Mouse (Mus musculus) kidney, postnatal 25 days (tissue): ENCODE measurements around the gene Tshz2.

ENCODE experiments used
- DNase-seq, 2 experiments: peaks; one replicate each; pipeline ENCODE4 v3.0.0; 2021; ENCODE audit warnings: mixed read lengths in 2 of 2

Gene Tshz2

GRCm38 (mm10) chr2:169699862-169700511 lies 67.2 kb downstream of the Tshz2 start:
- DNase-seq: no peak

GRCm38 (mm10) chr2:169702725-169703486 lies 70.1 kb downstream of the Tshz2 start:
- DNase-seq: no peak

GRCm38 (mm10) chr2:169721793-169722326 lies 89.0 kb downstream of the Tshz2 start:
- no peak for DNase-seq

GRCm38 (mm10) chr2:169722341-169722740 lies 89.5 kb downstream of the Tshz2 start:
- peak; percentile 47 to 49 for DNase-seq

GRCm38 (mm10) chr2:169723645-169724462 lies 91.0 kb downstream of the Tshz2 start:
- DNase-seq: peak; percentile 24 to 63

GRCm38 (mm10) chr2:169728651-169729280 lies 96.0 kb downstream of the Tshz2 start:
- peak; percentile 38 to 59 for DNase-seq

- no peak for DNase-seq
Measured at GRCm38 (mm10) chr2:169730551-169730996, 97.8 kb downstream of the Tshz2 start.

GRCm38 (mm10) chr2:169734053-169734452 lies 101.2 kb downstream of the Tshz2 start:
- no peak for DNase-seq

GRCm38 (mm10) chr2:169735475-169736406 lies 102.9 kb downstream of the Tshz2 start:
- DNase-seq: peak; percentile 58 to 63

GRCm38 (mm10) chr2:169740996-169741395 lies 108.2 kb downstream of the Tshz2 start:
- no peak for DNase-seq

- no peak for DNase-seq
Measured at GRCm38 (mm10) chr2:169742791-169743190, 110.0 kb downstream of the Tshz2 start.

- DNase-seq: no peak
Measured at GRCm38 (mm10) chr2:169743294-169743693, 110.5 kb downstream of the Tshz2 start.

GRCm38 (mm10) chr2:169743910-169744309 lies 111.1 kb downstream of the Tshz2 start:
- no peak for DNase-seq

- no peak for DNase-seq
Measured at GRCm38 (mm10) chr2:169747114-169747642, 114.4 kb downstream of the Tshz2 start.

GRCm38 (mm10) chr2:169749331-169749945 lies 116.6 kb downstream of the Tshz2 start:
- no peak for DNase-seq

- DNase-seq: peak; percentile 50 to 66
Measured at GRCm38 (mm10) chr2:169750574-169751491, 118.0 kb downstream of the Tshz2 start.

- DNase-seq: no peak
Measured at GRCm38 (mm10) chr2:169752126-169752525, 119.3 kb downstream of the Tshz2 start.

GRCm38 (mm10) chr2:169753432-169753831 lies 120.6 kb downstream of the Tshz2 start:
- DNase-seq: no peak

GRCm38 (mm10) chr2:169755091-169755490 lies 122.3 kb downstream of the Tshz2 start:
- DNase-seq: no peak
